Mouse (Mus musculus) spleen, postnatal 10 days (tissue): ENCODE data around the gene Rpain.

Source experiments
- DNase-seq, 2 experiments: peaks; one replicate each; pipeline ENCODE4 v3.0.0; 2021 to 2022; ENCODE audit warnings: low spot score in 2 of 2

Rpain gene

GRCm38 (mm10) chr11:70969821-70970559 lies at the start of gene Rpain, which contains the start of gene Nup88:
TSS of gene Rpain (plus strand) at chr11:70970213.
TSS of gene Nup88 (minus strand) at chr11:70969973.
- peak; percentile 87 to 92 for DNase-seq

GRCm38 (mm10) chr11:70931461-70931860 lies 38.6 kb upstream of the Rpain start:
- DNase-seq = no peak

GRCm38 (mm10) chr11:70935316-70935715 lies 34.7 kb upstream of the Rpain start:
- no peak for DNase-seq

GRCm38 (mm10) chr11:70942596-70942995 lies 27.4 kb upstream of the Rpain start:
- DNase-seq = no peak

- no peak for DNase-seq
These were observed 26.4 kb upstream of the Rpain start for GRCm38 (mm10) chr11:70943651-70944050.

GRCm38 (mm10) chr11:70944935-70945817 lies 24.8 kb upstream of the Rpain start:
- no peak for DNase-seq

GRCm38 (mm10) chr11:70954711-70955110 lies 15.3 kb upstream of the Rpain start:
- DNase-seq = no peak

- DNase-seq = no peak
These were observed 9.0 kb upstream of the Rpain start for GRCm38 (mm10) chr11:70960786-70961554.

- DNase-seq = no peak
These were observed 5.6 kb upstream of the Rpain start for GRCm38 (mm10) chr11:70964222-70964907.

- no peak for DNase-seq
These were observed 680 bp upstream of the Rpain start for GRCm38 (mm10) chr11:70969271-70969794.

GRCm38 (mm10) chr11:70970560-70971540 lies 837 bp downstream of the Rpain start:
- DNase-seq = peak; percentile 24 to 28

- no peak for DNase-seq
These were observed 2.6 kb downstream of the Rpain start for GRCm38 (mm10) chr11:70972586-70972985.

GRCm38 (mm10) chr11:70973947-70974346 lies 3.9 kb downstream of the Rpain start:
- DNase-seq = peak in 1 of 2 experiments; percentile 42

- no peak for DNase-seq
These were observed 5.2 kb downstream of the Rpain start for GRCm38 (mm10) chr11:70975193-70975592.

GRCm38 (mm10) chr11:70977293-70977692 lies 7.3 kb downstream of the Rpain start:
- no peak for DNase-seq

- DNase-seq = no peak
These were observed 10.2 kb downstream of the Rpain start for GRCm38 (mm10) chr11:70980232-70980631.

- DNase-seq = no peak
These were observed 10.9 kb downstream of the Rpain start for GRCm38 (mm10) chr11:70980751-70981510.

- DNase-seq = no peak
These were observed 12.0 kb downstream of the Rpain start for GRCm38 (mm10) chr11:70982030-70982429.
